Mouse (Mus musculus) liver, embryonic 14 days (tissue): Measurements from ENCODE around the gene Arhgef19. TPM values are rescaled to one million over a fixed set of nuclear protein-coding genes. Genes with fewer than 3 reads are reported as not detected.

ENCODE experiments used
- polyA plus RNA-seq: library from polyadenylated mRNA; depleted of rRNA; stranded (reverse); fragments of >200 nt; gene quantifications from 2 replicates; pipeline ENCODE4 v1.2.3, GENCODE M21; 2012; rRNA removed

Gene Arhgef19
- 0.84 and 0.97 TPM in 2 replicates for polyA plus RNA-seq

GRCm38 (mm10) chr4:141239388-141240125 lies at the start of gene Arhgef19:
Arhgef19 (plus strand) TSS chr4:141239499.

DNA sequence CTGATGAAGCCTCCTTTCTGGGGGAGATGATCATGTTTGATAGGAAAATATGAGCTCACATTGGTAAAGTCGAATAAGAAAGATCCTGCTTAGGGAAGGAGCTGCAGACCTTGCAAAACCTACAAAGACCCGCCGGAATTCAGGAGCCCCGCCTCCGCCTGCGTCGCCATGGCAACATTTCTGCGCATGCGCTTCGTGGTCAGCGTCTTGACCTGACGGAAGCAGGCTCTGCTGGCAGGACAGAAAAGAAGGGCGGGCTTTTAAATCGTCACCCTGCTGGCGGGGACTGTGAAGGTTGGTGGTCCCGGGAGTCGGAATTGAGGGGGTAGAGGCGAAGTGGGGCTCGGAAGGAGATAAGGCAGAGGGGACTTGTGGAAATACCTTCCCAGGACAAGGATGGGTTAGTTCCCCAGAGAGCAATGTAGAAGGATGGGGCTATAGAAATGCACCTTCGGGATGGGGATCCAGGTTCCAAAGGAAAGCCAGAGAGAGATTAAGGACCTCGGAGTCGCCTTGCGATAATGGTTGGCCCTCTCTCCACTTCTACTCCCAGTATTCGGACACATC lies 25.4 kb upstream of the Arhgef19 start, which contains the start of gene Rsg1:
Gene Rsg1, plus strand, starts transcription at position 187 of the 567 bp plus-strand sequence.

DNA sequence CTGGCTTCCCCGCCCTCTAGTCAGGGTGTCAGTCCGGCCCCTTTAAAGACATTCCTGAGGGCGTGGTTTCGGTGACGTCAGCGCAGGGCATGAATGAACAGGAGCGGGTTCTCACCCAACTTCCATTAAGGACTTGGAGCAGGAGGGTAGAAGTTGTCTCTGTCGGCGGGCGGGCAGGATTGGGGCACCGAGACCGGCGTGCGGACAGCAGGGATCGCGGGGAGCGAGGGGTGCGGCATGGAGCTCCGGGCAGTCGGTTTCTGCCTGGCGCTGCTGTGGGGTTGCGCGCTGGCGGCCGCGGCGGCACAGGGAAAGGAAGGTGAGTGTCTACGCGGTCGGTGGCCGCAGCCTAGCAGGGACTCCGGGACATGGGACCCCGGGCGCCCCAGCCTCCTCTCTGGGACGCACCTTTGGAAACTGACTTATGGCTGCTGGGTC lies 61.8 kb downstream of the Arhgef19 start, which contains the start of gene Epha2:
Gene Epha2, plus strand, starts transcription at position 125 of the 438 bp plus-strand sequence.

Other genes starting within 250 kb of the Arhgef19 start
- gene Mfap2, start 229.1 kb upstream of the Arhgef19 start, polyA plus RNA-seq, result 5.8 and 8.7 TPM in 2 replicates
- 1.8 and 2.0 TPM in 2 replicates for gene Crocc, start 178.9 kb upstream of the Arhgef19 start, polyA plus RNA-seq
- 51.4 and 61.7 TPM in 2 replicates for gene Necap2, start 161.1 kb upstream of the Arhgef19 start, polyA plus RNA-seq
- gene Spata21, start 151.2 kb upstream of the Arhgef19 start, polyA plus RNA-seq, result not detected in 2 replicates
- 12.1 and 14.6 TPM in 2 replicates for gene Szrd1, start 99.7 kb upstream of the Arhgef19 start, polyA plus RNA-seq
- gene Fbxo42, start 91.6 kb upstream of the Arhgef19 start, polyA plus RNA-seq, result 6.7 and 9.1 TPM in 2 replicates
- 0.76 and 0.78 TPM in 2 replicates for gene Rsg1, start 25.5 kb upstream of the Arhgef19 start, polyA plus RNA-seq
- 1.3 and 1.5 TPM in 2 replicates for gene Epha2, start 61.7 kb downstream of the Arhgef19 start, polyA plus RNA-seq
- gene Fam131c, start 128.7 kb downstream of the Arhgef19 start, polyA plus RNA-seq, result 0.02 and 0.07 TPM in 2 replicates
- gene Clcnka, start 159.2 kb downstream of the Arhgef19 start, polyA plus RNA-seq, result 0.01 TPM in 1 of 2 replicates, not detected in the other
- not detected in 2 replicates for gene Clcnkb, start 176.5 kb downstream of the Arhgef19 start, polyA plus RNA-seq
- 0.05 and 0.17 TPM in 2 replicates for gene Hspb7, start 181.3 kb downstream of the Arhgef19 start, polyA plus RNA-seq
- not detected in 2 replicates for gene Srarp, start 196.6 kb downstream of the Arhgef19 start, polyA plus RNA-seq
- 8.0 and 8.6 TPM in 2 replicates for gene Zbtb17, start 205.2 kb downstream of the Arhgef19 start, polyA plus RNA-seq